In the genomic region with DNA sequence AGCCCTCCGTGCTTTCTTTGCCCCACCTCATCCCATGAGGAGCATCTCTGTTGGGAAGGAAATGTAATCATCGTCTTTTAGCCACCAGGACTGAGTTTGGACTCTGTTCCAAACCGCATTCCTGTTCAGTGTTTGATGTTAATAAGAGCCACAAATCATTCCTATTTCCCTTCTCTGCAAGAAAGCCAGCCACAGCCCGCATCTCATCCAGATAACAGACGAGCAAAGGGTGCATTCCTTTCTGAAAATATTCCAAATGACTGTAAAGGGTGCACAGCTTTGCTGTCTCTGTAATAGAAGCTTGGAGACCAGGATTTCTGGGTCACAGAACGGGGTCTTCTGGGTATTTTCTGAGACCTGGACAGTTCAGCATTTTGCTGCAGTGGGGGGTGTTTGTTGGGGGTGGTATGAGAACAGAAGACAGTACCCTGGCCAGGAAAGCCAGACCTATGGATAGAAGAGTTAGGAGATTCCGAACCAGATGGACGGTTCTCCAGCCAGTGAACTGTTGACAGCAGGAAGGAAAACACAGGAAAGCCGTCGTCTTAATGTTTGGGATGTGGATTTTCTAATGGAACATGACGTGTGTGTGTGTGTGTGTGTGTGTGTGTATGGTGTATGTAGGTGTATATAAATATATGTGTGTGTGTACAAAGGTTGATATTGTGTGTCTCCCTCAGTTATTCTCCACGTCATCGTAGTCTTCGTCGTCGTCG, we compare ENCODE assay signal across 20 mouse cellular contexts. TPM values are rescaled to one million over a fixed set of nuclear protein-coding genes. Genes with fewer than 3 reads are reported as not detected.
A peak's percentile ranks its signal among the peaks of the same experiment; 100 is the strongest.
DNase-seq lines count a peak whose midpoint lies in the region; ATAC-seq and TF ChIP-seq lines count a peak whose summit lies in the region.
"Had no signal": no experiment of that assay in that cellular context is flagged by ENCODE, and none has a peak within 500 bp of the region (broad histone marks: within the 10 kb centered on the region; RNA-seq: fewer than 3 reads in every experiment).

No protein-coding gene starts in this region.

- WGBS in embryonic facial prominence, embryonic 12.5 days = 71% methylated on average over 17 of the region's 17 CpGs
- WGBS in embryonic facial prominence, embryonic 10.5 days = 88% methylated on average over 17 of the region's 17 CpGs
- WGBS in kidney, postnatal 0 days = 40% methylated on average over 17 of the region's 17 CpGs
- WGBS in forebrain, embryonic 13.5 days = 88% methylated on average over 15 of the region's 17 CpGs

- TF ChIP-seq CTCF in kidney, postnatal 0 days (IDR thresholded peaks at IDR 0.05; ENCODE audit: low read depth) = no peak

- H3K4me3 ChIP-seq in embryonic facial prominence, embryonic 12.5 days = no peak overlapping the region
- H3K4me3 ChIP-seq in embryonic facial prominence, embryonic 10.5 days = no peak overlapping the region
- no peak overlapping the region for H3K4me3 ChIP-seq in kidney, postnatal 0 days (replicated peaks; ENCODE audit: low read depth, low read length)
- no peak overlapping the region for H3K4me3 ChIP-seq in forebrain, embryonic 13.5 days
- H3K4me3 ChIP-seq: heart, adult 2 months; heart, embryonic 13.5 days; hindbrain, embryonic 12.5 days; limb, embryonic 15.5 days; liver, embryonic 15.5 days; midbrain, embryonic 12.5 days had no signal

- 0 out of 2 replicates have a peak overlapping the region, but pooled peaks have one; percentile 12 for H3K27ac ChIP-seq in embryonic facial prominence, embryonic 12.5 days
- H3K27ac ChIP-seq in embryonic facial prominence, embryonic 10.5 days (replicated peaks) = no peak overlapping the region
- peak overlapping the region; percentile 68; the same call in 1 of the 2 replicates for H3K27ac ChIP-seq in kidney, postnatal 0 days
- no peak overlapping the region for H3K27ac ChIP-seq in forebrain, embryonic 13.5 days
- H3K27ac ChIP-seq: heart, adult 2 months; heart, embryonic 13.5 days; hindbrain, embryonic 12.5 days; limb, embryonic 15.5 days; liver, embryonic 15.5 days; midbrain, embryonic 12.5 days had no signal

- no peak for DNase-seq in embryonic facial prominence, embryonic 10.5 days (ENCODE audit: low spot score)
- DNase-seq in kidney, postnatal 0 days (ENCODE audit: low spot score) = peak; percentile 91
- no peak for DNase-seq in kidney, postnatal 25 days
- DNase-seq in testis, postnatal 10 days (ENCODE audit: low spot score) = peak; percentile 26
- DNase-seq in testis, postnatal 14 days (ENCODE audit: low spot score) = no peak
- DNase-seq in yolk sac, embryonic 10.5 days (ENCODE audit: low spot score) = peak; percentile 20
- DNase-seq: adrenal gland, postnatal 14 days; cerebellum, adult 9-10 months; gastrocnemius, postnatal 25 days; heart, adult 2 months; layer of hippocampus, postnatal 36 days; thymus, postnatal 14 days had no signal

- H3K4me2 ChIP-seq in embryonic facial prominence, embryonic 12.5 days (replicated peaks) = no peak overlapping the region
- no peak overlapping the region for H3K4me2 ChIP-seq in kidney, postnatal 0 days (ENCODE audit: low read length)
- no peak overlapping the region for H3K4me2 ChIP-seq in forebrain, embryonic 13.5 days
- H3K4me2 ChIP-seq: heart, embryonic 13.5 days; hindbrain, embryonic 12.5 days; limb, embryonic 15.5 days; liver, embryonic 15.5 days; midbrain, embryonic 12.5 days had no signal

- no peaks in the 10 kb centered on the region for H3K36me3 ChIP-seq in embryonic facial prominence, embryonic 12.5 days
- H3K36me3 ChIP-seq in embryonic facial prominence, embryonic 10.5 days (replicated peaks) = no peaks in the 10 kb centered on the region
- H3K36me3 ChIP-seq in kidney, postnatal 0 days (ENCODE audit: insufficient read depth, low read length) = no peaks in the 10 kb centered on the region
- H3K36me3 ChIP-seq in forebrain, embryonic 13.5 days (ENCODE audit: poor library complexity, severe bottlenecking) = no peaks in the 10 kb centered on the region
- H3K36me3 ChIP-seq: heart, embryonic 13.5 days; hindbrain, embryonic 12.5 days; limb, embryonic 15.5 days; liver, embryonic 15.5 days; midbrain, embryonic 12.5 days had no signal

- no peaks in the 10 kb centered on the region for H3K4me1 ChIP-seq in embryonic facial prominence, embryonic 12.5 days
- no peaks in the 10 kb centered on the region for H3K4me1 ChIP-seq in embryonic facial prominence, embryonic 10.5 days
- H3K4me1 ChIP-seq in kidney, postnatal 0 days (replicated peaks; ENCODE audit: insufficient read depth, low read length) = no peaks in the 10 kb centered on the region
- H3K4me1 ChIP-seq in forebrain, embryonic 13.5 days = no peaks in the 10 kb centered on the region
- H3K4me1 ChIP-seq: heart, embryonic 13.5 days; hindbrain, embryonic 12.5 days; liver, embryonic 15.5 days; midbrain, embryonic 12.5 days had no signal

- no peak overlapping the region for H3K9ac ChIP-seq in embryonic facial prominence, embryonic 12.5 days
- no peak overlapping the region for H3K9ac ChIP-seq in kidney, postnatal 0 days (ENCODE audit: low read depth, low read length)
- no peak overlapping the region for H3K9ac ChIP-seq in forebrain, embryonic 13.5 days
- H3K9ac ChIP-seq: heart, embryonic 13.5 days; hindbrain, embryonic 12.5 days; limb, embryonic 15.5 days; liver, embryonic 15.5 days; midbrain, embryonic 12.5 days had no signal

- H3K27me3 ChIP-seq in embryonic facial prominence, embryonic 12.5 days = no peaks in the 10 kb centered on the region
- no peaks in the 10 kb centered on the region for H3K27me3 ChIP-seq in embryonic facial prominence, embryonic 10.5 days (replicated peaks; ENCODE audit: low read depth, poor library complexity, severe bottlenecking)
- no peaks in the 10 kb centered on the region for H3K27me3 ChIP-seq in kidney, postnatal 0 days (ENCODE audit: insufficient read depth, low read length)
- H3K27me3 ChIP-seq in forebrain, embryonic 13.5 days = no peaks in the 10 kb centered on the region
- H3K27me3 ChIP-seq: heart, embryonic 13.5 days; hindbrain, embryonic 12.5 days; limb, embryonic 15.5 days; liver, embryonic 15.5 days; midbrain, embryonic 12.5 days had no signal

- no peaks in the 10 kb centered on the region for H3K9me3 ChIP-seq in embryonic facial prominence, embryonic 12.5 days
- no peaks in the 10 kb centered on the region for H3K9me3 ChIP-seq in embryonic facial prominence, embryonic 10.5 days
- no peaks in the 10 kb centered on the region for H3K9me3 ChIP-seq in kidney, postnatal 0 days (replicated peaks; ENCODE audit: low read length)
- no peaks in the 10 kb centered on the region for H3K9me3 ChIP-seq in forebrain, embryonic 13.5 days (replicated peaks)
- H3K9me3 ChIP-seq: heart, embryonic 13.5 days; hindbrain, embryonic 12.5 days; limb, embryonic 15.5 days; liver, embryonic 15.5 days; midbrain, embryonic 12.5 days had no signal

- no peak for ATAC-seq in embryonic facial prominence, embryonic 12.5 days (ENCODE audit: insufficient number of reproducible peaks, insufficient read depth, low FRiP score, low TSS enrichment)
- ATAC-seq in kidney, postnatal 0 days (replicated peaks; ENCODE audit: low FRiP score, low read depth) = no peak
- no peak for ATAC-seq in forebrain, embryonic 13.5 days
- ATAC-seq: lung, postnatal 0 days had no signal

RNA-seq across cellular contexts. Expression of a gene that starts 49.6 kb away (rescaled TPM):
- polyA plus RNA-seq in embryonic facial prominence, embryonic 12.5 days (2016; fragmentation: Nextera tagmentation; extraction: Ambion mirVana) = 32.1 and 38.7 TPM in 2 replicates
- 11.2 and 19.4 TPM in 2 replicates for polyA plus RNA-seq in embryonic facial prominence, embryonic 10.5 days (2016; fragmentation: Nextera tagmentation; extraction: Ambion mirVana)
- 61.6 and 67.6 TPM in 2 replicates for polyA plus RNA-seq in kidney, postnatal 0 days (2015; fragmentation: Nextera tagmentation; extraction: Ambion mirVana)
- 26.6 and 35.9 TPM in 2 replicates for polyA plus RNA-seq in forebrain, embryonic 13.5 days (2015; fragmentation: Nextera tagmentation; extraction: Ambion mirVana)

Comparison
In these comparisons a context has a peak if more than half of its experiments do, and no peak if none do; other contexts are left out.
1. H3K27ac ChIP-seq: peak in embryonic facial prominence, embryonic 12.5 days (single experiment) and kidney, postnatal 0 days (single experiment); none in embryonic facial prominence, embryonic 10.5 days (single experiment) and forebrain, embryonic 13.5 days (single experiment).
2. DNase-seq: peak in kidney, postnatal 0 days (single experiment), testis, postnatal 10 days (single experiment) and yolk sac, embryonic 10.5 days (single experiment); none in embryonic facial prominence, embryonic 10.5 days (single experiment), kidney, postnatal 25 days (0 of 2) and testis, postnatal 14 days (single experiment).